Mouse (Mus musculus): ENCODE data around the gene Eda2r.

Eda2r gene

GRCm38 (mm10) chrX:97377065-97377421, at the start of gene Eda2r:
Eda2r (minus strand) TSS chrX:97377216.
- DNase-seq (ENCODE audit: low spot score) = peak; percentile 50

GRCm38 (mm10) chrX:97397872-97398271, 20.9 kb upstream of the Eda2r start:
- DNase-seq (ENCODE audit: low spot score) = no peak

GRCm38 (mm10) chrX:97378076-97378475, 1.1 kb upstream of the Eda2r start:
- DNase-seq (ENCODE audit: low spot score) = no peak

- DNase-seq (ENCODE audit: low spot score) = peak; percentile 67
These were observed 523 bp downstream of the Eda2r start for GRCm38 (mm10) chrX:97376321-97377064.

GRCm38 (mm10) chrX:97372826-97373225, 4.2 kb downstream of the Eda2r start:
- DNase-seq (ENCODE audit: low spot score) = no peak

- DNase-seq (ENCODE audit: low spot score) = no peak
These were observed 7.8 kb downstream of the Eda2r start for GRCm38 (mm10) chrX:97369206-97369605.

- no peak for DNase-seq (ENCODE audit: low spot score)
These were observed 8.3 kb downstream of the Eda2r start for GRCm38 (mm10) chrX:97368741-97369140.

GRCm38 (mm10) chrX:97360919-97361318, 16.1 kb downstream of the Eda2r start:
- no peak for DNase-seq (ENCODE audit: low spot score)

- no peak for DNase-seq (ENCODE audit: low spot score)
These were observed 49.1 kb downstream of the Eda2r start for GRCm38 (mm10) chrX:97327891-97328290.
